In the genomic region with DNA sequence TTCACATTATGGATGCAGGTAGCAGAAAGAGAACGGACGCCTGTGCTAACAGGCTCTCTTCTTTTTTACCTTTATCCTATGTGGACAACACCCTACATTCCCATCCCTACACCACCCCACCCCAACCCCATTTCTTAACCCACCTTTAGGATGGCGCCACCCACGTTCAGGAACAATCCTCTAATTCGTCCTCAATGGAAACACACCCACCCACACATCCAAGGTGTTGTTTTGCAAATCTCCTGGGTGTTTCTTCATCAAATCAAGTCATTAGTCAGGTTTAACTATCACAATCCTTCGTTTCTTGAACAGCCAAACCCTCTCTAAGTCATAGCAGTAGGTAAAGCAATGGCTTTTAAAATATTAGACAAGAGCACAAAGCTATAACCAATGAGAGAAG, we compare ENCODE assay signal across 26 mouse cellular contexts. TPM values are rescaled to one million over a fixed set of nuclear protein-coding genes. Genes with fewer than 3 reads are reported as not detected.
"Had no signal": no experiment of that assay in that cellular context is flagged by ENCODE, and none has a peak within 500 bp of the region (broad histone marks: within the 10 kb centered on the region; RNA-seq: fewer than 3 reads in every experiment).

No protein-coding gene starts in this region.

- ATAC-seq: liver, embryonic 12.5 days; midbrain, embryonic 15.5 days had no signal

- H3K27me3 ChIP-seq: kidney, embryonic 15.5 days; limb, embryonic 12.5 days; limb, embryonic 15.5 days; liver, embryonic 12.5 days; liver, embryonic 15.5 days; lung, embryonic 15.5 days; midbrain, embryonic 12.5 days; midbrain, embryonic 15.5 days; neural tube, embryonic 12.5 days; neural tube, embryonic 15.5 days had no signal

- H3K4me2 ChIP-seq: kidney, embryonic 15.5 days; limb, embryonic 12.5 days; limb, embryonic 15.5 days; liver, embryonic 12.5 days; liver, embryonic 15.5 days; lung, embryonic 15.5 days; midbrain, embryonic 12.5 days; midbrain, embryonic 15.5 days; neural tube, embryonic 12.5 days; neural tube, embryonic 15.5 days had no signal

- H3K4me3 ChIP-seq: kidney, embryonic 15.5 days; left cerebral cortex, adult 2 months; limb, embryonic 12.5 days; limb, embryonic 15.5 days; liver, embryonic 12.5 days; liver, embryonic 15.5 days; lung, embryonic 15.5 days; megakaryocyte, embryonic 14.5 days; midbrain, embryonic 12.5 days; midbrain, embryonic 15.5 days; neural tube, embryonic 12.5 days; neural tube, embryonic 15.5 days had no signal

- H3K27ac ChIP-seq: kidney, embryonic 15.5 days; left cerebral cortex, adult 2 months; limb, embryonic 12.5 days; limb, embryonic 15.5 days; liver, embryonic 12.5 days; liver, embryonic 15.5 days; lung, embryonic 15.5 days; midbrain, embryonic 12.5 days; midbrain, embryonic 15.5 days; neural tube, embryonic 12.5 days; neural tube, embryonic 15.5 days; stomach, postnatal 0 days had no signal

- DNase-seq: kidney, adult 8-10 months; kidney, postnatal 10 days; kidney, postnatal 36 days; layer of hippocampus, postnatal 36 days; lung, adult 18-20 months; lung, postnatal 10 days; lung, postnatal 36 days; right cerebral cortex, adult 18-20 months; right cerebral cortex, postnatal 14 days; right cerebral cortex, postnatal 4 days; thymus, adult 2 months; thymus, postnatal 14 days; thymus, postnatal 4 days had no signal

- H3K9me3 ChIP-seq: kidney, embryonic 15.5 days; limb, embryonic 12.5 days; limb, embryonic 15.5 days; liver, embryonic 12.5 days; liver, embryonic 15.5 days; lung, embryonic 15.5 days; midbrain, embryonic 12.5 days; midbrain, embryonic 15.5 days; neural tube, embryonic 12.5 days; neural tube, embryonic 15.5 days had no signal

- H3K36me3 ChIP-seq: kidney, embryonic 15.5 days; limb, embryonic 12.5 days; limb, embryonic 15.5 days; liver, embryonic 12.5 days; liver, embryonic 15.5 days; lung, embryonic 15.5 days; midbrain, embryonic 12.5 days; midbrain, embryonic 15.5 days; neural tube, embryonic 12.5 days; neural tube, embryonic 15.5 days had no signal

- H3K4me1 ChIP-seq: limb, embryonic 12.5 days; limb, embryonic 15.5 days; liver, embryonic 15.5 days; lung, embryonic 15.5 days; neural tube, embryonic 12.5 days had no signal

- H3K9ac ChIP-seq: kidney, embryonic 15.5 days; limb, embryonic 12.5 days; limb, embryonic 15.5 days; liver, embryonic 12.5 days; liver, embryonic 15.5 days; lung, embryonic 15.5 days; midbrain, embryonic 12.5 days; midbrain, embryonic 15.5 days; neural tube, embryonic 12.5 days; neural tube, embryonic 15.5 days had no signal

RNA-seq across cellular contexts. Expression of a gene that starts 50.0 kb away (rescaled TPM):
- polyA plus RNA-seq: thymus, adult 2 months had no signal
